Mouse (Mus musculus): ENCODE measurements at regions not wholly inside any gene's neighbourhood (a gene's known extent, or its start where the extent isn't known, plus 50 kb on each side); places are given as distances from the start of the nearest gene placed in this dataset.

GRCm38 (mm10) chr16:39302902-39303361, 410.5 kb downstream of the Igsf11 start:
- H3K4me2 ChIP-seq (ENCODE audit: low read length), result 0 out of 2 replicates have a peak overlapping the region, but pooled peaks have one; percentile 12

GRCm38 (mm10) chr16:39303371-39303770, 410.9 kb downstream of the Igsf11 start:
- DNase-seq (ENCODE audit: low spot score), result peak; percentile 13
- H3K36me3 ChIP-seq (ENCODE audit: control insufficient read depth, insufficient read depth, low read length), result no peaks in the 10 kb centered on the region
- no peak overlapping the region for H3K4me2 ChIP-seq (ENCODE audit: low read length)
- no peaks in the 10 kb centered on the region for H3K9me3 ChIP-seq (replicated peaks; ENCODE audit: control insufficient read depth, low read length)
- peak; percentile 33 for ATAC-seq
- H3K4me3 ChIP-seq (ENCODE audit: low read depth, low read length), result no peak overlapping the region
- H3K27ac ChIP-seq (ENCODE audit: low read depth, low read length), result peak overlapping the region; percentile 52
- no peak overlapping the region for H3K9ac ChIP-seq (ENCODE audit: low read length)
- 24% methylated on average over 7 of the region's 7 CpGs for WGBS
- no peaks in the 10 kb centered on the region for H3K27me3 ChIP-seq (replicated peaks; ENCODE audit: control insufficient read depth, insufficient read depth, low read length)
- H3K4me1 ChIP-seq (ENCODE audit: control insufficient read depth, insufficient read depth, low read length), result 0 out of 2 replicates have a peak, but pooled peaks cover 4% of the 10 kb centered on the region

More at GRCm38 (mm10) chr16:39302902-39303361, 410.5 kb downstream of the Igsf11 start:
- ATAC-seq, result peak; percentile 99
- peak overlapping the region; percentile 40; the same call in 1 of the 2 replicates for H3K27ac ChIP-seq (ENCODE audit: low read depth, low read length)
- no peaks in the 10 kb centered on the region for H3K27me3 ChIP-seq (replicated peaks; ENCODE audit: control insufficient read depth, insufficient read depth, low read length)
- 0% methylated on average over 1 of the region's 1 CpGs for WGBS
- peak; percentile 90 for DNase-seq (ENCODE audit: low spot score)
- H3K9ac ChIP-seq (ENCODE audit: low read length), result no peak overlapping the region
- H3K9me3 ChIP-seq (replicated peaks; ENCODE audit: control insufficient read depth, low read length), result no peaks in the 10 kb centered on the region
- H3K4me1 ChIP-seq (ENCODE audit: control insufficient read depth, insufficient read depth, low read length), result 0 out of 2 replicates have a peak, but pooled peaks cover 4% of the 10 kb centered on the region
- no peak overlapping the region for H3K4me3 ChIP-seq (ENCODE audit: low read depth, low read length)
- H3K36me3 ChIP-seq (ENCODE audit: control insufficient read depth, insufficient read depth, low read length), result no peaks in the 10 kb centered on the region

GRCm38 (mm10) chr16:39307951-39308350, 415.5 kb downstream of the Igsf11 start:
- Histone ChIP-seq H3K27me3 (replicated peaks; ENCODE audit: control insufficient read depth, insufficient read depth, low read length) (no peaks in the 10 kb centered on the region), H3K36me3 (ENCODE audit: control insufficient read depth, insufficient read depth, low read length) (no peaks in the 10 kb centered on the region), H3K9ac (ENCODE audit: low read length) (no peak overlapping the region), H3K9me3 (replicated peaks; ENCODE audit: control insufficient read depth, low read length) (no peaks in the 10 kb centered on the region), H3K4me3 (ENCODE audit: low read depth, low read length) (no peak overlapping the region), H3K27ac (ENCODE audit: low read depth, low read length) (no peak overlapping the region), H3K4me1 (ENCODE audit: control insufficient read depth, insufficient read depth, low read length) (0 out of 2 replicates have a peak, but pooled peaks cover under 1% of the 10 kb centered on the region), H3K4me2 (ENCODE audit: low read length) (no peak overlapping the region)
- ATAC-seq (no peak), DNase-seq (ENCODE audit: low spot score) (no peak)
- 73% methylated on average over 5 of the region's 5 CpGs for WGBS

GRCm38 (mm10) chr16:39316752-39317594, 424.5 kb downstream of the Igsf11 start:
- no peak overlapping the region for H3K4me2 ChIP-seq (ENCODE audit: low read length)
- peak; percentile 92 for ATAC-seq
- no peak overlapping the region for H3K27ac ChIP-seq (ENCODE audit: low read depth, low read length)
- peak; percentile 91 for DNase-seq (ENCODE audit: low spot score)
- no peaks in the 10 kb centered on the region for H3K27me3 ChIP-seq (replicated peaks; ENCODE audit: control insufficient read depth, insufficient read depth, low read length)
- H3K9ac ChIP-seq (ENCODE audit: low read length), result no peak overlapping the region
- 21% methylated on average over 15 of the region's 15 CpGs for whole genome bisulfite sequencing
- H3K9me3 ChIP-seq (replicated peaks; ENCODE audit: control insufficient read depth, low read length), result no peaks in the 10 kb centered on the region
- no peaks in the 10 kb centered on the region for H3K36me3 ChIP-seq (ENCODE audit: control insufficient read depth, insufficient read depth, low read length)
- no peaks in the 10 kb centered on the region for H3K4me1 ChIP-seq (ENCODE audit: control insufficient read depth, insufficient read depth, low read length)
- no peak overlapping the region for H3K4me3 ChIP-seq (ENCODE audit: low read depth, low read length)

GRCm38 (mm10) chr16:39325627-39326026, 433.2 kb downstream of the Igsf11 start:
- no peak for DNase-seq (ENCODE audit: low spot score)
- no peak overlapping the region for H3K27ac ChIP-seq (ENCODE audit: low read depth, low read length)

GRCm38 (mm10) chr16:39363657-39364056, 471.2 kb downstream of the Igsf11 start:
- Histone ChIP-seq H3K4me2 (ENCODE audit: low read length) (no peak overlapping the region), H3K4me1 (ENCODE audit: control insufficient read depth, insufficient read depth, low read length) (no peaks in the 10 kb centered on the region), H3K27ac (ENCODE audit: low read depth, low read length) (no peak overlapping the region), H3K36me3 (ENCODE audit: control insufficient read depth, insufficient read depth, low read length) (no peaks in the 10 kb centered on the region), H3K9me3 (replicated peaks; ENCODE audit: control insufficient read depth, low read length) (no peaks in the 10 kb centered on the region), H3K27me3 (replicated peaks; ENCODE audit: control insufficient read depth, insufficient read depth, low read length) (no peaks in the 10 kb centered on the region), H3K9ac (ENCODE audit: low read length) (no peak overlapping the region), H3K4me3 (ENCODE audit: low read depth, low read length) (no peak overlapping the region)
- WGBS, result 78% methylated on average over 2 of the region's 2 CpGs
- DNase-seq (ENCODE audit: low spot score) (no peak), ATAC-seq (no peak)

More at GRCm38 (mm10) chr16:39325627-39326026, 433.2 kb downstream of the Igsf11 start:
- Histone ChIP-seq H3K4me3 (ENCODE audit: low read depth, low read length) (no peak overlapping the region), H3K36me3 (ENCODE audit: control insufficient read depth, insufficient read depth, low read length) (no peaks in the 10 kb centered on the region), H3K9ac (ENCODE audit: low read length) (no peak overlapping the region), H3K27me3 (replicated peaks; ENCODE audit: control insufficient read depth, insufficient read depth, low read length) (no peaks in the 10 kb centered on the region), H3K9me3 (replicated peaks; ENCODE audit: control insufficient read depth, low read length) (no peaks in the 10 kb centered on the region), H3K4me1 (ENCODE audit: control insufficient read depth, insufficient read depth, low read length) (no peaks in the 10 kb centered on the region), H3K4me2 (ENCODE audit: low read length) (no peak overlapping the region)
- ATAC-seq, result no peak
- WGBS, result 88% methylated on average over 2 of the region's 2 CpGs

- no peak for DNase-seq (ENCODE audit: low spot score)
- H3K36me3 ChIP-seq (ENCODE audit: control insufficient read depth, insufficient read depth, low read length), result no peaks in the 10 kb centered on the region
- no peaks in the 10 kb centered on the region for H3K4me1 ChIP-seq (ENCODE audit: control insufficient read depth, insufficient read depth, low read length)
- no peaks in the 10 kb centered on the region for H3K9me3 ChIP-seq (replicated peaks; ENCODE audit: control insufficient read depth, low read length)
- H3K27ac ChIP-seq (ENCODE audit: low read depth, low read length), result no peak overlapping the region
- H3K4me2 ChIP-seq (ENCODE audit: low read length), result no peak overlapping the region
- no peaks in the 10 kb centered on the region for H3K27me3 ChIP-seq (replicated peaks; ENCODE audit: control insufficient read depth, insufficient read depth, low read length)
- H3K4me3 ChIP-seq (ENCODE audit: low read depth, low read length), result no peak overlapping the region
- no peak overlapping the region for H3K9ac ChIP-seq (ENCODE audit: low read length)
- 88% methylated on average over 2 of the region's 2 CpGs for WGBS
- ATAC-seq, result no peak
Measured at GRCm38 (mm10) chr16:39368276-39368675, 475.8 kb downstream of the Igsf11 start.

- Histone ChIP-seq H3K4me3 (ENCODE audit: low read depth, low read length) (no peak overlapping the region), H3K36me3 (ENCODE audit: control insufficient read depth, insufficient read depth, low read length) (no peaks in the 10 kb centered on the region), H3K4me2 (ENCODE audit: low read length) (no peak overlapping the region), H3K27ac (ENCODE audit: low read depth, low read length) (no peak overlapping the region), H3K4me1 (ENCODE audit: control insufficient read depth, insufficient read depth, low read length) (no peaks in the 10 kb centered on the region), H3K9me3 (replicated peaks; ENCODE audit: control insufficient read depth, low read length) (no peaks in the 10 kb centered on the region), H3K27me3 (replicated peaks; ENCODE audit: control insufficient read depth, insufficient read depth, low read length) (no peaks in the 10 kb centered on the region), H3K9ac (ENCODE audit: low read length) (no peak overlapping the region)
- peak; percentile 19 for DNase-seq (ENCODE audit: low spot score)
- ATAC-seq, result peak; percentile 37; the same call in 1 of the 2 replicates
- 49% methylated on average over 3 of the region's 3 CpGs for WGBS
Measured at GRCm38 (mm10) chr16:39374616-39375015, 482.1 kb downstream of the Igsf11 start.

- 77% methylated on average over 7 of the region's 7 CpGs for WGBS
- ATAC-seq, result no peak
- no peak overlapping the region for H3K4me3 ChIP-seq (ENCODE audit: low read depth, low read length)
Measured at GRCm38 (mm10) chr16:39379959-39380358, 487.5 kb downstream of the Igsf11 start.

More at GRCm38 (mm10) chr16:39379959-39380358, 487.5 kb downstream of the Igsf11 start:
- Histone ChIP-seq H3K9me3 (replicated peaks; ENCODE audit: control insufficient read depth, low read length) (no peaks in the 10 kb centered on the region), H3K4me1 (ENCODE audit: control insufficient read depth, insufficient read depth, low read length) (no peaks in the 10 kb centered on the region), H3K9ac (ENCODE audit: low read length) (no peak overlapping the region), H3K36me3 (ENCODE audit: control insufficient read depth, insufficient read depth, low read length) (no peaks in the 10 kb centered on the region), H3K27ac (ENCODE audit: low read depth, low read length) (no peak overlapping the region), H3K4me2 (ENCODE audit: low read length) (no peak overlapping the region), H3K27me3 (replicated peaks; ENCODE audit: control insufficient read depth, insufficient read depth, low read length) (no peaks in the 10 kb centered on the region)
- peak; percentile 15 for DNase-seq (ENCODE audit: low spot score)
